9 mouse cellular contexts compared by ENCODE assay signal in the genomic region with DNA sequence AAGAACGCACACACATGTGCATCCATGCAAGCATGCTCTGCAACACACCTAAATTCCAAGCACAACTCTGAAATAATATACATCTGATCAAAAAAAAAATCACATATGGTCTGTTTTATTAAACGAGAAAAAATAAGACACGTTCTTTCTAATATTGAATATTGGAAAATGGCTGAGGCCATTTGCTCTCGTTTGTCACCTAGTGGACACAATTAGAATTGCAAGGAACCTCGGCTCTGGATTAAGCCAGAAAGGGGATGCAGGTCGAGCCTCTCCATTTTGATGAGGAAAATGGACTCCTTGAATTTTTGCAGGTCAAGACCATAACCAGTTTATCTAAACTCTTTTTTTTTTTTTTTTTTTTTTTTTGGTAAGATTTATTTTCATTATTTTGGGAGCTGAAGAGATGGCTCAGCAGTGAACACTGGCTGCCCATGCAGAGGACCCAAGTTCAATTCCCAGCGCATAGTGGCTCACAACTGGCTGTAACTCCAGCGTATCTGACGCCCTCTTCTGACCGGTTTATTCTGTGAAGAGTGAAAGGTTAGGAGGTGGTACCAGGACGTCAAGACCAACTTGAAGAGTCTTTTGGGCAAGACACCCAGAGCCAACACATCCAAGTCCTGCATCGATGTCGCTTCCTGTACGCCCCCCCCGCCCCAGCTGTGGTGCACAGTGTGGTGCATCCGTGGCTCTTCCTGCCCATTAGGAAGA. TPM values are rescaled to one million over a fixed set of nuclear protein-coding genes. Genes with fewer than 3 reads are reported as not detected.
DNase-seq lines count a peak whose midpoint lies in the region; TF ChIP-seq lines count a peak whose summit lies in the region.
"Had no signal": no experiment of that assay in that cellular context is flagged by ENCODE, and none has a peak within 500 bp of the region (broad histone marks: within the 10 kb centered on the region; RNA-seq: fewer than 3 reads in every experiment).

No protein-coding gene starts in this region.

- peak; percentile 35 to 76 for DNase-seq in adrenal gland, adult (ENCODE audit: inconsistent age in 2 of 2, low spot score in 1 of 2)
- DNase-seq in adrenal gland, postnatal 4 days (ENCODE audit: low spot score in 2 of 2) = no peak
- DNase-seq in layer of hippocampus, adult 2 months (ENCODE audit: low spot score in 2 of 2) = peak in 1 of 2 experiments; percentile 58
- no peak for DNase-seq in layer of hippocampus, adult 9-11 months
- peak; percentile 76 for DNase-seq in ZHBTc4 (ENCODE audit: low read depth, low spot score)
- DNase-seq in heart, postnatal 4 days = peak; percentile 66
- DNase-seq in splenic B cell, adult 2 months (ENCODE audit: low read depth, low spot score) = peak; percentile 70
- DNase-seq in frontal cortex, postnatal 14 days (ENCODE audit: low spot score in 2 of 2) = no peak

- no peak overlapping the region for H3K4me3 ChIP-seq in layer of hippocampus, adult 2 months
- H3K4me3 ChIP-seq: limb, embryonic 12.5 days had no signal

- no peaks in the 10 kb centered on the region for H3K27me3 ChIP-seq in splenic B cell, adult 2 months (ENCODE audit: control insufficient read depth, insufficient read depth, low read length, poor library complexity, severe bottlenecking)
- H3K27me3 ChIP-seq: limb, embryonic 12.5 days had no signal

- no peaks in the 10 kb centered on the region for H3K36me3 ChIP-seq in splenic B cell, adult 2 months (ENCODE audit: control insufficient read depth, insufficient read depth, low read length, poor library complexity, severe bottlenecking)
- H3K36me3 ChIP-seq: limb, embryonic 12.5 days had no signal

- TF ChIP-seq CTCF in layer of hippocampus, adult 2 months (conservative IDR thresholded peaks at IDR 0.05) = peak; percentile 90

- H3K27ac ChIP-seq in layer of hippocampus, adult 2 months = no peak overlapping the region
- H3K27ac ChIP-seq: limb, embryonic 12.5 days had no signal

RNA-seq across cellular contexts. Expression of a gene that starts 4.9 kb away (rescaled TPM):
- 10 to 100 TPM; 29.9 to 31.7 TPM for total RNA-seq in adrenal gland, postnatal 4 days (2021)
- total RNA-seq in layer of hippocampus, adult 2 months (2021) = 10 to 100 TPM; 37.2 to 40.9 TPM
- 10 to 100 TPM; 21.6 TPM for total RNA-seq in heart, postnatal 4 days (2021)

RNA-seq across cellular contexts. Expression of a gene that starts 7.4 kb away (rescaled TPM):
- 10 to 100 TPM; 58.7 to 77.7 TPM for total RNA-seq in adrenal gland, postnatal 4 days (2021)
- 10 to 100 TPM; 79.8 to 82.8 TPM for total RNA-seq in layer of hippocampus, adult 2 months (2021)
- 10 to 100 TPM; 55.0 to 66.2 TPM for total RNA-seq in heart, postnatal 4 days (2021)

RNA-seq across cellular contexts. Expression of a gene that starts 58.9 kb away (rescaled TPM):
- total RNA-seq in adrenal gland, postnatal 4 days (2021) = 1 to 10 TPM; 2.9 to 5.6 TPM
- total RNA-seq in layer of hippocampus, adult 2 months (2021) = 1 to 10 TPM; 7.7 to 8.6 TPM
- total RNA-seq in heart, postnatal 4 days (2021) = 1 to 10 TPM; 5.5 to 5.6 TPM

RNA-seq across cellular contexts. Expression of a gene that starts 59.5 kb away (rescaled TPM):
- total RNA-seq in adrenal gland, postnatal 4 days (2021) = 100 to 1,000 TPM; 136 to 146 TPM
- 100 to 1,000 TPM; 127 to 144 TPM for total RNA-seq in layer of hippocampus, adult 2 months (2021)
- 100 to 1,000 TPM; 110 TPM for total RNA-seq in heart, postnatal 4 days (2021)

Comparison
In these comparisons a context has a peak if more than half of its experiments do, and no peak if none do; other contexts are left out.
1. DNase-seq: peak in adrenal gland, adult (2 of 2), ZHBTc4 (single experiment), heart, postnatal 4 days (single experiment) and splenic B cell, adult 2 months (single experiment); none in adrenal gland, postnatal 4 days (0 of 2), layer of hippocampus, adult 9-11 months (single experiment) and frontal cortex, postnatal 14 days (0 of 2).